Comparison of ENCODE assay signal across 1 mouse cellular context in the genomic region with DNA sequence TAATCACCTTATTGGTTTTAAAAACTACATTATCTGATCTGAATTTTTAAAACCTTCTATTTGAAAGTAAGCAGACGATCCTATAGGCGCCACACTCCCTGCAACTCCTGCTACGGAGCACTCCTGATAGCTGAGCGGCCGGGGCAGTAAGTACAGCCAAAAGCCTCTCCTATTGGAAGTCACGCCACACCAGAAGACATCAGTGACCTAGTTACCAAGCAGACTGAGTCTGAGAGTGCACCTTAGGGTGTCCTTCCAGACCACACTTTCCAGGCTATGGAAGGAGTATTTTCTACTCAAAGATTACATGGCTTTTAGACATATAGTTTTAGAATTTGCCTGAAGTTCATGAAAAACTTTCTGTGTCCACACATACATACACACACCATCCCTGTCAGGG.
TF ChIP-seq lines count a peak whose summit lies in the region.

No protein-coding gene starts in this region.

TF ChIP-seq in MEL, 35 proteins besides CTCF, POLR2A, EP300 and RAD21 (continued from another document):
- no peak for TF ChIP-seq TCF12 (IDR thresholded peaks at IDR 0.05; ENCODE audit: low read depth, low read length)
